Mouse (Mus musculus) brain, embryonic 14.5 days (tissue): ENCODE results near the gene Arid4a. TPM values are rescaled to one million over a fixed set of nuclear protein-coding genes. Genes with fewer than 3 reads are reported as not detected.

ENCODE experiments used
- DNase-seq: peaks from one replicate; pipeline ENCODE4 v3.0.0-alpha.2; 2011; ENCODE audit warnings: low read depth
- CTCF ChIP-seq: fragments of 200-500 bp; IDR thresholded peaks from 2 replicates; pipeline ENCODE4 v1.5.1; 2012; ENCODE audit warnings: inconsistent platforms, mild to moderate bottlenecking, moderate library complexity, borderline replicate concordance; ENCODE audit not compliant: insufficient read depth, insufficient read length; ENCODE audit errors: extremely low read depth
- POLR2A ChIP-seq: fragments of 200-500 bp; IDR thresholded peaks from 2 replicates; pipeline ENCODE4 v1.6.1; 2012; ENCODE audit warnings: mild to moderate bottlenecking, inconsistent platforms, borderline replicate concordance; ENCODE audit not compliant: poor library complexity, insufficient read depth, insufficient read length, severe bottlenecking; ENCODE audit errors: extremely low read depth
- polyA plus RNA-seq: library from polyadenylated mRNA; depleted of rRNA; stranded (reverse); fragments of >200 nt; gene quantifications from 2 replicates; pipeline ENCODE4 v1.2.3, GENCODE M21; 2012; rRNA removed

Arid4a gene
- polyA plus RNA-seq, 1 experiment: 13.4 TPM

DNA sequence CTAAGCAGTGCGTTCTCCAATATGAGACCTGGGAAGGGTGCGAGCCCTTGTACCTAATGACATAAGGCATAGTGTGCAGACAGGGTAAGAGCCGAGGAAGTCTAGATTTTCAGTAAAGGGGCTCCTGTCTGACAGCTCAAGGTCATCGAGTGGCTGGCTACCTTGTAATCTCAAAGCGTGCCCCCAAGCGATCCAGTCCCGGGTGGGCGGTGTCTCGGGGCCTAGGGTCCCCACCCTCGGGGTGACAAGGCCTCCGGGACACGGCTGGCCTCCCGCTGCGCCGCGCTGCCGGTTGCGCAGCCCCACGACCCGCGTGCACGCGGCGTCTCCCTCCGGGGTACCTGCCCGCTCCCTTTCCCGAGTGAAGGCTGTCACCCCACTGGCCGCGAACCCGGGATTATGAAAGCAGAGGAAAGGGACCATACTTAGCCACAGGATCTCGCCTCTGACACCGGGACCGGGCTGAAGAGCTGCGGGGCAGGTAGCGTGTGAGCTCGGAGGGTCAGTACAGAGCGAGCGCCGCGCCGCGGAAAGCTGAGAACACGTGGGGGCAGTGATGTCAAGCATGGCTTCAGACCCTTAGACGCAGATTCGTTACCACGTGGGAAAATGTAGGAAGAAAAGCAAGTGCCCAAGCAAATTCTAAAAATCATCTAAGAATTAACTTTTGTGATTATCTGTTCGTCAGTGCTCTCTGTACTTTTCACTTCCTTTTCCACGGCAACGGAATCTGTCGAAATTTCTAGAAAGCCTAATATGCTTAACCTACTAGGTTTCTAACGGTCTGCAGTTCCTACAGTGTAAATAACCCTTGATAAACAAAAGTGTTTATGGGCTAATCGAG lies 120.6 kb downstream of the Arid4a start, which contains the start of the genes Timm9 and 2700049A03Rik:
Gene Timm9 (minus strand): TSS at position 555 of the 844 bp plus-strand sequence.
Gene 2700049A03Rik (plus strand): TSS at position 719 of the 844 bp plus-strand sequence.
- peak; percentile 51; the same call in 1 of the 2 replicates for TF ChIP-seq POLR2A
- TF ChIP-seq CTCF: no peak
- peak; percentile 94 for DNase-seq

DNA sequence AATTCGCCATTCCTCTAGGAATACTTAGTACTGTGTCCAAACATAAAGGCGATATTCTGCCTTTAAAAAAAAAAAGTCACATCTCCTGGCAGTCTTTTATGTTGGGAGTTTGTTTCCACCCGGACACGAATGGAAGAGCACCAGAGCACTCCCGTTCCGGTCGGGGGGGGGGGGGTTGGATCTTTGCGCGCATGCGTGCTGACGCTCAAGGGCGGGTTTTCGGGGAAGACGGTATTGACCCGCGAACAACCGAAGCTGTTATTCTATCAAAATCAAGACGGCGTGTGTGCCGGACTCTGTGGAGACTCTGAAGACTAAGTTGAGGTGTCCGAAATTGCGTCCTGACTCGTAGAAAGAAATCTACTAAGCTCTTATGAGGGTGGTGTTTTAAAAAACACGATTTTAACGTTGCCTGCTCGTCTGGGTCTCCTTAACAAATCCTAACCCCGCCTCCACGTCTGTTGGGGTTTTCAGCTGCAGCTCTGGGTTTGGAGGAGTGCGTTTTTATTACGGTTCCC lies 121.2 kb downstream of the Arid4a start:
- TF ChIP-seq POLR2A (peak; percentile 57; the same call in 1 of the 2 replicates), CTCF (no peak)
- peak; percentile 98 for DNase-seq

DNA sequence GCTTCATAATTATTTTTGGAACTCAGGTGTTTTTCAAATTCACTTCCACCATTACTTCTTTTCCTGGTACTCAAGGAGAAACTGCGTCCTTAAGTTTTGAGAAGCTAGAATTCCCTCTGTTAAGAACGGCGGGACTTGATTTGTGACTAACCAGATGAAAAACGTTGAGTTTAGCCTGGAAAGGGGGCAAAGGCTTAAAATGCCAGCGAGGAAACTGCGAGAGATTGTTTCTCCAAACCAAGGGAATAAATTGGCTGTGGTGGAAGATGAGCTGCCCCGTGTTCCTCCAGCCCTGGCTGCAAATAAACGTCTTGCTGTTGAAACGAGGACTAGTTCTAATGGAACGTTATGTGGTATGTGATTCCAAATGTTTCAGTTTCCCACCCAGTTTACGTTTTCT lies 121.9 kb downstream of the Arid4a start:
- DNase-seq: peak; percentile 13
- TF ChIP-seq POLR2A: no peak
- TF ChIP-seq CTCF: no peak

- TF ChIP-seq CTCF (no peak), POLR2A (no peak)
- no peak for DNase-seq
Observed at GRCm38 (mm10) chr12:71139258-71139828, 123.6 kb downstream of the Arid4a start.

GRCm38 (mm10) chr12:71141189-71141588 lies 125.4 kb downstream of the Arid4a start:
- no peak for DNase-seq
- TF ChIP-seq POLR2A (no peak), CTCF (0 out of 2 replicates have a peak, but pooled peaks have one; percentile 10)

GRCm38 (mm10) chr12:71147641-71148040 lies 131.9 kb downstream of the Arid4a start:
- TF ChIP-seq CTCF (peak; percentile 62; the same call in 1 of the 2 replicates), POLR2A (no peak)
- peak; percentile 56 for DNase-seq

Other genes starting within 250 kb of the Arid4a start
- gene Frmd6, start 190.5 kb upstream of the Arid4a start, polyA plus RNA-seq: 10.6 and 13.2 TPM in 2 replicates
- gene Actr10, start 78.1 kb upstream of the Arid4a start, polyA plus RNA-seq: 112 and 132 TPM in 2 replicates
- gene Psma3, start 41.4 kb upstream of the Arid4a start, polyA plus RNA-seq: 222 and 249 TPM in 2 replicates
- not detected in 2 replicates for gene Tomm20l, start 95.4 kb downstream of the Arid4a start, polyA plus RNA-seq
- gene Timm9, start 120.7 kb downstream of the Arid4a start, polyA plus RNA-seq: 47.1 and 53.3 TPM in 2 replicates
- gene 2700049A03Rik, start 120.9 kb downstream of the Arid4a start, polyA plus RNA-seq: 11.6 and 13.0 TPM in 2 replicates